Mouse (Mus musculus): Measurements from ENCODE around the gene Eif2b4. TPM values are rescaled to one million over a fixed set of nuclear protein-coding genes. Genes with fewer than 3 reads are reported as not detected.

Eif2b4 gene
- polyA plus RNA-seq, 1 experiment = 21.6 TPM

- Histone ChIP-seq H3K4me3 (ENCODE audit: insufficient read depth, low read length) (peak overlapping the region; percentile 20), H3K4me1 (ENCODE audit: control insufficient read depth, insufficient read depth, low read length) (no peaks in the 10 kb centered on the region), H3K27ac (ENCODE audit: insufficient read depth, low read length) (no peak overlapping the region)
- no peak; the same call in 1 of the 2 replicates for TF ChIP-seq POLR2A (IDR thresholded peaks at IDR 0.05; ENCODE audit: low read depth, low read length)
- no peak for TF ChIP-seq CTCF (IDR thresholded peaks at IDR 0.05; ENCODE audit: borderline replicate concordance, insufficient read depth, low read length)
Observed at GRCm38 (mm10) chr5:31200327-31200768, 7.1 kb upstream of the Eif2b4 start.

GRCm38 (mm10) chr5:31199893-31200292 is 6.7 kb upstream of the Eif2b4 start:
- H3K27ac ChIP-seq (ENCODE audit: insufficient read depth, low read length) = no peak overlapping the region
- H3K4me3 ChIP-seq (ENCODE audit: insufficient read depth, low read length) = no peak overlapping the region
- no peak; the same call in 1 of the 2 replicates for TF ChIP-seq POLR2A (IDR thresholded peaks at IDR 0.05; ENCODE audit: low read depth, low read length)
- 0 out of 2 replicates have a peak, but pooled peaks have one; percentile 23 for TF ChIP-seq CTCF (IDR thresholded peaks at IDR 0.05; ENCODE audit: borderline replicate concordance, insufficient read depth, low read length)
- no peaks in the 10 kb centered on the region for H3K4me1 ChIP-seq (ENCODE audit: control insufficient read depth, insufficient read depth, low read length)

GRCm38 (mm10) chr5:31199321-31199892 is 6.2 kb upstream of the Eif2b4 start:
- H3K4me3 ChIP-seq (ENCODE audit: insufficient read depth, low read length) = no peak overlapping the region
- TF ChIP-seq CTCF (IDR thresholded peaks at IDR 0.05; ENCODE audit: borderline replicate concordance, insufficient read depth, low read length) = no peak
- peak; percentile 42 for TF ChIP-seq POLR2A (IDR thresholded peaks at IDR 0.05; ENCODE audit: low read depth, low read length)
- no peak overlapping the region for H3K27ac ChIP-seq (ENCODE audit: insufficient read depth, low read length)
- no peaks in the 10 kb centered on the region for H3K4me1 ChIP-seq (ENCODE audit: control insufficient read depth, insufficient read depth, low read length)

- TF ChIP-seq POLR2A (IDR thresholded peaks at IDR 0.05; ENCODE audit: low read depth, low read length) = no peak; the same call in 1 of the 2 replicates
- TF ChIP-seq CTCF (IDR thresholded peaks at IDR 0.05; ENCODE audit: borderline replicate concordance, insufficient read depth, low read length) = no peak
- no peak overlapping the region for H3K4me3 ChIP-seq (ENCODE audit: insufficient read depth, low read length)
- H3K27ac ChIP-seq (ENCODE audit: insufficient read depth, low read length) = no peak overlapping the region
- no peaks in the 10 kb centered on the region for H3K4me1 ChIP-seq (ENCODE audit: control insufficient read depth, insufficient read depth, low read length)
Observed at GRCm38 (mm10) chr5:31198616-31199320, 5.5 kb upstream of the Eif2b4 start.

- Histone ChIP-seq H3K4me1 (ENCODE audit: control insufficient read depth, insufficient read depth, low read length) (no peaks in the 10 kb centered on the region), H3K27ac (ENCODE audit: insufficient read depth, low read length) (no peak overlapping the region), H3K4me3 (ENCODE audit: insufficient read depth, low read length) (no peak overlapping the region)
- TF ChIP-seq POLR2A (IDR thresholded peaks at IDR 0.05; ENCODE audit: low read depth, low read length) (peak; percentile 20; the same call in 1 of the 2 replicates), CTCF (IDR thresholded peaks at IDR 0.05; ENCODE audit: borderline replicate concordance, insufficient read depth, low read length) (no peak)
Observed at GRCm38 (mm10) chr5:31198170-31198569, 4.9 kb upstream of the Eif2b4 start.

- TF ChIP-seq CTCF (IDR thresholded peaks at IDR 0.05; ENCODE audit: borderline replicate concordance, insufficient read depth, low read length) (no peak), POLR2A (IDR thresholded peaks at IDR 0.05; ENCODE audit: low read depth, low read length) (0 out of 2 replicates have a peak, but pooled peaks have one; percentile 13)
- Histone ChIP-seq H3K4me3 (ENCODE audit: insufficient read depth, low read length) (no peak overlapping the region), H3K27ac (ENCODE audit: insufficient read depth, low read length) (no peak overlapping the region), H3K4me1 (ENCODE audit: control insufficient read depth, insufficient read depth, low read length) (no peaks in the 10 kb centered on the region)
Observed at GRCm38 (mm10) chr5:31197072-31197471, 3.8 kb upstream of the Eif2b4 start.

GRCm38 (mm10) chr5:31196207-31196606 is 3.0 kb upstream of the Eif2b4 start:
- Histone ChIP-seq H3K27ac (ENCODE audit: insufficient read depth, low read length) (no peak overlapping the region), H3K4me1 (ENCODE audit: control insufficient read depth, insufficient read depth, low read length) (no peaks in the 10 kb centered on the region), H3K4me3 (ENCODE audit: insufficient read depth, low read length) (no peak overlapping the region)
- TF ChIP-seq POLR2A (IDR thresholded peaks at IDR 0.05; ENCODE audit: low read depth, low read length) (no peak), CTCF (IDR thresholded peaks at IDR 0.05; ENCODE audit: borderline replicate concordance, insufficient read depth, low read length) (no peak)

GRCm38 (mm10) chr5:31195671-31196070 is 2.4 kb upstream of the Eif2b4 start:
- no peak overlapping the region for H3K4me3 ChIP-seq (ENCODE audit: insufficient read depth, low read length)
- TF ChIP-seq POLR2A (IDR thresholded peaks at IDR 0.05; ENCODE audit: low read depth, low read length) (no peak), CTCF (IDR thresholded peaks at IDR 0.05; ENCODE audit: borderline replicate concordance, insufficient read depth, low read length) (no peak)

GRCm38 (mm10) chr5:31194486-31195485 is 1.6 kb upstream of the Eif2b4 start:
- Histone ChIP-seq H3K4me3 (ENCODE audit: insufficient read depth, low read length) (peak overlapping the region; percentile 68; the same call in 1 of the 2 replicates), H3K27ac (ENCODE audit: insufficient read depth, low read length) (no peak overlapping the region)
- TF ChIP-seq POLR2A (IDR thresholded peaks at IDR 0.05; ENCODE audit: low read depth, low read length) (no peak), CTCF (IDR thresholded peaks at IDR 0.05; ENCODE audit: borderline replicate concordance, insufficient read depth, low read length) (no peak)

More at GRCm38 (mm10) chr5:31195671-31196070, 2.4 kb upstream of the Eif2b4 start:
- Histone ChIP-seq H3K4me1 (ENCODE audit: control insufficient read depth, insufficient read depth, low read length) (no peaks in the 10 kb centered on the region), H3K27ac (ENCODE audit: insufficient read depth, low read length) (no peak overlapping the region)

More at GRCm38 (mm10) chr5:31194486-31195485, 1.6 kb upstream of the Eif2b4 start:
- H3K4me1 ChIP-seq (ENCODE audit: control insufficient read depth, insufficient read depth, low read length) = no peaks in the 10 kb centered on the region

Measured in embryonic fibroblast, embryonic 13.5 days (primary cell).